Mouse (Mus musculus) right cerebral cortex, postnatal 25 days (tissue): ENCODE results near the gene Prss28.

Source experiments
- DNase-seq: peaks from one replicate; pipeline ENCODE4 v3.0.0; 2022

Prss28 gene

DNA sequence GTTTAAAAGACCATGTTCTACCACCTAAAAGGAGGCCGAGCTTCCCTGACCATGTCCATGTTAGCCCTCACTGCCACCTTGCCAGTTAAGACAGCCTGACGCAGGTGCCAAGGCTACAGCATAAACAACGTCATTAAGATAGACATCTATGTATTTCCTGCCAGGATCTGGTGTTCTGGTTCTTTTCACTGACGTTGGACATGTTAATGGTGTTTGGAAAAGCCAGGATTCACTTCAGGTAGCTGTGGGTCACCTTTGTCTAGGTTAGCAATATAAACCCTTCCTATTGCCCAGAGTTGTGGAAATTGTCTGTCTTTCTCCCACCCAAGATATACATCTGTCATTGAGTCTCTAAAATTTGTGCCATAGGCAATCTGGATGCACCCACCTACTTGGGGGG lies at the start of gene Prss28:
Gene Prss28 (plus strand): TSS at position 301 of the 400 bp plus-strand sequence.
- DNase-seq = no peak

DNA sequence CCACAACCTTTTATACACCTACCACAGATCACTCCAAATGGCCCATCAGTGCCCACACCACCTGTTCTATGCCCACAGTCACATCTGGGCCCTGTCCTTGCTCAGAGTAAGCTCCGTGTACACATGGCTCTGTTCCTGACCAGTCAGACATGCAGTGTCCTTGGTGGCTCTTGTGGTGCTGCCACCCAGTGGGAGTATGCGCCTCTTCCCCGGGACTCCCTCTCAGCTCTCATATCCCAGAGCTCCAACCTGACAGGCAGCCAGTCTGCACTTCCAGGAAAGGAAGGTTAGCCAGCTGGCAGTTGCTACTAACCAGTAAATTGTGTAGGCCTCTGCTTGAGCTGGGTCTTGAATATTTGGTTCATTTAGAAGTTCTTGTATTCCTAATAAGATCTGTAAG lies 44.0 kb upstream of the Prss28 start:
- no peak for DNase-seq

DNA sequence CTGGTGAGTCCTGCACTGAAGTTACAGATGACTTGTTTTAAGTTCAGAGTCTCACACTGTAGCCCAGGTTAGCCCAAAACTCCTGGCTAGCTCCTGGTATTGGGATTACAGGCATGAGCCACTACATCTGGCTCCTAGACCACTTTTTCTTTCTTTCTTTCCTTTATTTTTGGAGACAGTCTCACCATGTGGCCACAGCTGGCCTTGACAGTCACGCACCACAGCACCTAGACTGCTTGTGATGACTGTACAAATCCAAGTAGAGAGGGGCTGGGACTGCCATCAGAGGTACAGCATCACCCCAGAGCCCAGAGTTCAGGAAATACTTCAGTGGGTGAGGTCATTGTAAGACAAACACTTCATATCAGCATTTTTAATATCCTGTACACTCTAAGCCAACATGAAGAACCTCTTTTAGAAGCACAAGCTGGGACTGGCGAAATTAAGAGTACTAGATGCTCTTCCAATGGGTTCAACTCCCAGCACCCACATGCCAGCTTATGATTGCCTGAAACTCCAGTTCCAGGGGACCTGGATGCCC lies 37.6 kb upstream of the Prss28 start:
- no peak for DNase-seq

DNA sequence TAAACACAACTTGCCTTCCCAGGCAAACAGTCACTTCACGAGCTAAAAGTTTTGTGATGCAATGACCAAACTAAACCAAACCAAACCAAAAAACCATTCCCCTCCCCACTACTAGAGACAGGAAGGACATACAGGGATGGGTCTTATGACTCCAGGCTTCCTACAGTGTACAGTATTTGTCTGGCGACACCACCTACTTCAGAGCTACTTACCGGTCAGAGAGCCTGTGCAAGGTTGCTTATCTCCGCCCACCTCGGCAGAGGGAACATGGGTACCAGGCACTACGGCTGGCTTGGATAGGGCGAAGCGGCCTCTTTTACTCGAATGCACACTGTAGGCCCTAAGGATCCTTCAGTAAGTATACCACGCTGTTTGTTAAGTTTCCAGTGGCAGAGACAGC lies 36.1 kb upstream of the Prss28 start:
- DNase-seq = no peak

DNA sequence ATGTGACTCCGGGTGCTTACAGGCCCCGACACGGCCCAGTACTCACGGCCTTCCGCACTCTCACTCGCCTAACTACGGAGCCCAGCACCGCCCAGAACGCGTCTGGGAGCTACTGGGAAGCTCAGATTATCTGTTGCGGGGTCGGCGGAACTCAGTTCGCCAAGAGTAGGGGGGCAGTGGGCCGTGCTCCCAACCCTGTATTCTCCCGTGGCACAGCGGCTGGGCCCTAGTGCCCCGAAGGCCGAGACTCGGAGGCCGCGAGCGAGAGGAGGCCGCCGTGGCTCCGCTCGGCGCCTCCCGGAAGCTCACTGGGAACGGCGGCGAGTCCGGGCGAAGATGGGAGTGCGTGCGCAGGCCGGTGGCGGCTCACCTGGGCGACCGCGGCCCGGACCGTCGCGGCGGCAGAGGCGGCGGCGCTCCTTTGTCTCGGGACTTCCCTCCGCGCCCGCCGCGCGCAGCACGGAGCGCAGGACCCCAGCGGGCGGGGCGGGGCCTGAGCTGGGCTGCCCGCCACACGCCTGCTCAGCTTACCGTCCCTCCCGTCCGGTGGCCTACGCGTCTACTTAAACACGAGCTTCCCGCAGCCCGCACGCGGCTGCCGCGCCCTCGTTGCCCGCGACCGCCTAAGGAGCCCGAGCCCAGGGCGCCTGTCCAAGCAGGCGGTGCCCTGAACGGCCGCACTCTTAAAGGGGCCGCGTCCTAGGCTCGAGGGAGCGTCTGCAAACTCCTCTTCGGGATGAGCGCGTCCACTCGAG lies 35.3 kb upstream of the Prss28 start:
- peak; percentile 93 for DNase-seq

DNA sequence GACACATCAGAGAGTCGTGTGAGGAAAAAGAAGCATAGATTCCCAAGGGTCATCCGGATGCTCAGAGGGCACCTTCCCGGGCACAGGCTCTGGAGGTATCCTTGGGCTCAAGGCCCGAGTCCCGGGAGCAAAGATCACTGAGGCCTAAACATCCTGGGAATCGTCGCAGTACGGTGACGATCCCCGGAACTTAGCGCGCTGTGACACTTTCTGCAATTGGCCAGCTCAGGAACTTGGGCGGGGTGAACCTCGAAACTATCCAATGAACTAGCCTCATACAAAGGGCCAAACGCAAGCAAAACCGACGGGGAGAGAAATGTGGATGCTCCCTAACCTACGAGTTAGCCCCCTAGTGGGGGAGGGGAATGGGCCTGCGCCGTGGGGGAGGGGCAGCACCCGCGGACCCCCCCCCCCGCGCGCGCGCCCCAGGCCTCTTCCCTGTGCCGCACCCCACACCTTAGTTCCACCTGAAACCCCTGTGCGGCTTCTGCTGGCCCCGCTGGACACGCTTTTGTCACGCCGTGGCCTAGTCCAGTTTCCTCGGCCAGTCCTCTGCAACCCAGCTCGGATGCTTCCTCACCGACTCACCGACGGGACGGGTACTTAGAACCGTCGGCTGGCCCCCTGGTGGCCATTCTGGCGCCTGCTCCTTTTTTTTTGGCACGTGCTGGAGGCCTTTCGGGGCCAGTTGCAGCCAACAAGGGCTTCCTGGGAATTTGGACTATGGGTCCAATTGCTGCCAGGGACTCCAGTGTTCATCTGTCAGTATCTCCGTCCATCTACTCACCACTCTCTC lies 34.5 kb upstream of the Prss28 start:
- DNase-seq = peak; percentile 94

DNA sequence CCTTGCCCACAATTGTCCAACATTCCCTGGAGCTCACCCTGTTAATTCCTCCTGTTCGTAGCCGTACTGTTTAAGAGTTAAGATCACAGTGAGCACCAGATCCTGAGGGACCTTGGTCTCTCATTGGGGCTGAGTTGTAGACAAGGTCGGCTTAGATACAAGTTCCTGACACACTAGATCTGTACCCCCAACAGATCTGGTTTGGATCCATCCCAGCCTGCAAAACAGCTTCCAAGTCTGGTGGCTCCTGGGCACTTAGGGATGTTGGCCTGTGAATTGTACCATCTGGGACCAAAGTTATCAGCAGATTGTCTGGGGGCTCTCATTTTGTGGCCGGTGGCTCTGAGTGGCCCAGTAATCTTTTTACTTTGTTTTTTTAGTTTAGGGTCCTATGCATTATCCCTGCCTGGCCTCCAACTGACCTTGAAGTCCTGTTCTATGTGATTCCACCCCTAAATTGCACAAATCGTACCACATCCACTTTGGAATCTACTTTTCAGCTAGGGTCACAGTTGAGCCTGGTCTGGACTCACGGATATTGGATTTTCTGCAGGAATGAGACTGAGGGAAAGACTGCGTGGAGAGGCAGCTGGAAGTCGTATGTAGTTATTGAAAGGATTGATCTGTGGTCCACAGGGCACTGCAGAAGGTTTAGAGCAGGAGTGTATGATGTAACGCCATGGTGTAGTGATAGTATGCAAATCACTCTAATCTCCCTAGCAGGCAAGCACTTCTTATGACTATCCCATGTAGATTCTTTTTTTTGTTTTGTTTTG lies 33.7 kb upstream of the Prss28 start, which contains the start of gene Ube2i:
Gene Ube2i (minus strand): TSS at position 52 of the 776 bp plus-strand sequence.
- DNase-seq = no peak

DNA sequence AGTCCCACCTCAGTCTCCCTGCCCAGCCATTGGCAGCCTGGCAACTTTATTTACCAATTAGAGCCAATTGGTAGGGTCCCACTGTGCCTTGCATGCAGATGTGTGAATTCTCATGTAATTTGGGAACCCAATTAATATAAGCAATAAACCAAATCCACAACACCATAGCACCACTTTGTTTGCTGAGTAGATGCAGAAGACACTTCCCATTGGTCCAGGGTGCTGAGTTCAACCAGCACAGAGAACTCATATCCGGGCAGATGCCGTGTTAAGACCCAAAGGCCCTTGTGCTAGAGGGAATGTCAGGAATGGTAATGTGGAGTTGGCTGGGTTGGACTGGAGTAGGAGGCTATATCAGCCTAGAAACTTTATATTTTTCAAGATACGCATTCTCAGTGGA lies 32.6 kb upstream of the Prss28 start:
- no peak for DNase-seq

DNA sequence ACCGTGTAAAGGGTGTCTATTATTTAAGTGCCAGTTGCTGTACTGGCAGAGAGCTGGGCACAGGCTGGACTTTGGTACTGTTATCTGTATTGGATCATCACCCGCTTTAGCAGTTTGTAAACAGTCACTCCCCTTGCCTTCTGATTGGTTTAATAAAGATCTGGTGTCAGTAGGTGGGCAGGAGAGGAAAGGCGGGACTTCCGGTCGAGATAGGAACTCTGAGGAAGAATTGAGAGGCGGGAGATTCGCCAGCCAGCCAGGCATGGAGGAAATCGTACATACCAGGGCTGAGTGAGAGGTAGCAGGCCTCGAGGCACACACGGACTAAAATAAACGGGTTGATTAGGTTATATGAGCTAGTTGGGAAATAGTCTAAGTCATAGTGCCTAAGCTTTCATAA lies 26.3 kb upstream of the Prss28 start:
- DNase-seq = no peak

DNA sequence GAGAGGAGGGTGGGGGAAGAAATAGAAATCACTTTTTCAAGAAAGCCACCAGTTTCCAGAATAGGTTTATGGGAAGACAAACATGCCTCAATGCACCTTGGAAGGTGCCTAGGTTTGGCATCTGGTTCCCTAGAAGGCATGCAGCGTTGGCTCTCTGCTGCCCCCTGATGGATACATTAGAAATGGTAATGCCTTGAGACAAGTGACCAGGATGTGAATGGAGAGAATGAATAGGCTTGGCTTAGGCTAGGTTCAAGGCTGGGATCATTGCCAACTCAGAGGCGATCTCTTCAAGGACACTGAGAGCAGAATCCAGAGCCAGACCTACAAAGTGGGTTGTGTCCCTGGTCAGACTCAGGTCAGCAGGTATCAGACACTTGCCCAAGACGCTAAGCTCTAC lies 23.4 kb upstream of the Prss28 start:
- peak; percentile 20 for DNase-seq

DNA sequence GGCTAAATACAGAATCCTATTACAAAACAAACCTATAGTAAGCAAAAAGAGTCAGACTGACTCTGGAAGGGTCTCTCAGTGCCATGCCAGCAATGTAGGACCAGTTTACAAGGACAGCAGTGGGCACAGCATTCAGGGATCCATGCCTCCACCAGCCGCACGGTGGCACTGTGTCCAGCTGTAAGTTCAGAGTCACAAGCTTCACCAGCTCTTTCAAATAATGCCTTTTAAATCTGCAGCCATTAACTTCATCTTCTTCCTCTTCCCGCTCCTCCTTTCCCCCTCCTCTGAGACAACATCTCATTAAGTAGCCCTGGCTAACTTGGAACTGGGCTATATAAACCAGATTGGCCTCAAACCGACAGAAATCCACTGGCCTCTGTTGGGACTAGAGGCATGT lies 19.6 kb upstream of the Prss28 start:
- DNase-seq = peak; percentile 44

DNA sequence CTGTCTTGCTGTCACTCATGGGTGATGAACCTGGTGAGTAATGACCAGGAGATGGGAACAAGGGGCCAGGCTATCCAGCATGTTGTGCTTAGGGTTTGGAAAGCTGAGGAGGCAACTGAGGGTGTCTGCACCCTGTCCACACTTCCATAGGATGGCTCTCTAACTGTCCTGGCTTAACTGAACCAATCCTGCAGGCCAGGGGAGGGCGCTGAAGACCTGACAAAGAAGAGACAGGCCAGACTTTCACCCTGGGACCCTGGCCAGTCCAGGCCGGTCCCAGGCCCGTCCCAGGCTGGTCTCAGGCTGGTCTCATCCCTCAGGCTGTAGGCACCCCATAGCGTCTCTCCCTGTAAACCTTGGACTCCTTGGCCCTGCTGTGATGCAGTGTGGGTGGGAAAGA lies 18.0 kb upstream of the Prss28 start:
- DNase-seq = no peak

DNA sequence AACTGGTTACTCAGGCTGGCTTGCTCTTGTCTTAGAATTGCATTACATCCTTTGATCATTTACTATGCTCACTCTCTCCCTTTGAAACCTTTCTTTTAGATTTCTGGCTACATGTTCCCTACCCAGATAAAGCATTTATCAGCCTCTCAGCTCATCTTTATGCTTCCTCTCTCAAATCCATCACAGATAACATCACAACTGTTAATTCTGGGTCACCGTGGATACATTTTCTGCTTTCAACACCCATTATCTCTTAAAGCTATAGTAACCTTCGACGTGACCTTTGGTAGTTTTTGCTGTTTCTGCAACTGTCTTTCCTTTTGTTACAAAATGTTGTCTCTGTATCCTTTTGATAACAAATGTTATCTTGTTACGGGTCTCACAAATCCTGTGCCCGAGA lies 15.0 kb upstream of the Prss28 start:
- no peak for DNase-seq

DNA sequence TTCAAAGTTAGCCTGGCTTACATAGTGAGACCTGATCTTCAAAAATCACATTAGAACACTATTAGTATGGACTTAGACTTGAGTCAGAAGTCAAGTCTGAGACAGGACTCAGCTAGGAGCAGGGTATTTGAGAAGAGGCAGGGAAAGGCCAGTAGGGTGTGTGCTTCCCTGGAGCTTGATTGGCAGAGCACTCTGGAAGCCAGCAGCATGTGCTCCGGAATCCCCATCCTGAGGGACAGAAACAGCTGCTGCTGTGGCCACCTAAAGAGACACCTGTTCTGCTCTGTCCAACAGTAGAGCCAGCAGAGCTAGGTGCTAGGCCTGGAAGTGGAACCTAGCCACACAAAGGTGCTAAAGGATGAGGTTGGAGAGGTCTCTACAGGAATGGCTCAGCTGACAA lies 14.3 kb upstream of the Prss28 start:
- no peak for DNase-seq

DNA sequence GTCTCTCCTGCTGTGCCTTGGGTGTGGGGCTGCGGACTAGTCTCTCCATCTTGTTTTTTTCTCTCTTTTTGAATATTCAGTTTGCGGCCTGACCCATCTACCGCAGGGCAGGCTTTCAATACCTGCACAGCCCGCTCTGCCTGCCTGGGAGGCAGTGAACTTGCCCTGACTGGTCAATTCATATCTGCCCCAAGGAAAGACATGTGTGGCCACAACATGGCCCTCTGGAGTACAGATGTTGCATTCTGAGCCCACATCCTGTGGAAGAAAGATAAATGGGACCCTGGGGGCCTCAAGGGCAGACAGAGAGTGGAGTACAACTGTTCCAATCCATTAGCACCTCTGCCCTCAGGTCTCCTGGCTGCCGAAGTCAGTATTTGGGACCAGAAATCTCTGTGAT lies 10.4 kb upstream of the Prss28 start, which contains the start of gene Prss34:
Gene Prss34 (plus strand): TSS at position 301 of the 400 bp plus-strand sequence.
- DNase-seq = no peak

DNA sequence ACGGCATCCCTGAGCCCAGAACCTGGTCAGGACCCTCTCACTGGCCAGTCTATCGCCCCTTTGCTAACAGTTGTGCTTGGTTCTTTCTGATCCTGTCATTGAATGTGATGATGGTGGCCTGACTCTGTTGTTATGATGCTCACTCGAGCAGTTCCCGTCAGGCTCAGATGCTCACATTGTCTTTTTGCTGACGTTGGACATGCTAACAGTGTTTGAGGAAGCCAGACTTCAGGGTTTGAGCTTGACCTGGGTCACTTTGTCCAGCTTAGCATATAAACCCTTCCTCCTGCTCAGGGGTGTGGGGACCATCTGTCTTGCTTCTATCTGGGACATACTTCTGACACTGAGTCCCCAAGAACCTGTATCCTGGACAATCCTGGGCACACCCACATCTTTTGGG lies 9.9 kb downstream of the Prss28 start, which contains the start of gene Prss29:
Gene Prss29 (plus strand): TSS at position 301 of the 400 bp plus-strand sequence.
- no peak for DNase-seq

DNA sequence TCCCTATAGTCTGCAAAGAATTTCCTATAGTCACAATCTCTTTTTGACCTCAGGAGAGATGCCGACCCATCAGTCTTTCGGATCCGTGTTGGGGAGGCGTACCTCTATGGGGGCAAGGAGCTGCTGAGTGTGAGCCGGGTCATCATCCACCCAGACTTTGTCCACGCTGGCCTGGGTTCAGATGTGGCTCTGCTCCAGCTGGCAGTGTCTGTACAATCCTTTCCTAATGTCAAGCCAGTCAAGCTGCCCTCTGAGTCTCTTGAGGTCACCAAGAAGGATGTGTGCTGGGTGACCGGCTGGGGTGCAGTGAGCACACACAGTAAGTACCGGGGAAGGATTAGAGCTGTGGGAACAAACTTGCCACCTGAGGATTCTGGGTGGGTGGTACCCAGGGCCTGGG lies 12.4 kb downstream of the Prss28 start:
- no peak for DNase-seq

DNA sequence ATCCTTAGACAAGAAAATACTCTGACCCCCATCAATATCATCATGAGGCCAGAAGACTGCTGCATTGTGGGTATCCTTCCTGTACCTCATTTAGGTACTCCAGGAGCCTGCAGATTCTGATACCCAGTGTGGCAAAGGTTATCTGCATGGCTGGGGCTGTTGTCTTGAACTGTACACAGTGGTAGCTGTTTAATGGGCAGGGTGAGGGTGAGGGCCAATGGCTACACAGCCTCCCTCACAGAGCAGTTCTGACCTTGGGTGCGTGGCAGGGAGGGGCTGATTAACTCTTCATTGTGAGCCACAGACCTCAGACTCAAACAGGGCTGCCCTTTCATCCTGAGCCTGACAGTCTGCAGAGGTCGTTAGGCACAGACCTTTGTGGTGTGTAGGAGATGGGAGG lies 14.5 kb downstream of the Prss28 start:
- no peak for DNase-seq

DNA sequence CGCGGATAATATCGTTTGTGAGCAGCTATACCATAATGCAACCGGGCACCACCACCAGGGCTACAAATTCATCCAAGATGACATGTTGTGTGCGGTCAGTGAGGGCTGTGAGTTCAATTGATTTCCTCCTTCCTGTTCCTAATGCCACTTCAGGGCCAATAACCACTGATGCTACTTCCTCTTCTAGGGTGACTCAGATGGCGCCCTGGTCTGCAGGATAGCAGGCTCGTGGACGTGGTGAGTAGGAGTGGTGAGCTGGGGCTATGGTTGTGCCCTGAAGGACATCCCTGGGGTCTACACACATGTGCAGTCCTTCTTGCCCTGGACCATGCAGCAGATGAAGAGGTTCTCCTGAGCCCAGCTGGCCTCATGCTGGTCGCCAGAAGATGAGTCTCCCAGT lies 23.9 kb downstream of the Prss28 start:
- no peak for DNase-seq

DNA sequence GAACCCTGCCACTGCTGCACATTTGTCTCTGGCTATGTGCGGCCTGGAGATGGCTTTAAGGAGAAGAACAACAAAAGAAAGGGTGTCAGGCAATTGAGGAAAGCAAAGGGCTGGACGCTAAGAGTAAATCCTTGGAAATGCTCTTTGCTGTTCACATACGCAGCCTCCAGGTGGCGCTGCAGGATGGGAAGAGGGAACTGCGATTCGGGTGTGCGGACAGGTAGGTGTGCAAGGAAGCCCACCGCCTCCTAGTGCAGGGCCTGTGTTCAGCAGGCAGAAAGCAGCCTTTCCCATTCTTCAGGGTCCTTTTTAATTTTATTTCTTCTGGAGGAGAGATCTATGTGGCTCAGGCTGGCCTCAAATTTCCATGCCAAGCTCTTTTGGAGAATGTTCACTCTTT lies 25.5 kb downstream of the Prss28 start:
- DNase-seq = peak; percentile 59

DNA sequence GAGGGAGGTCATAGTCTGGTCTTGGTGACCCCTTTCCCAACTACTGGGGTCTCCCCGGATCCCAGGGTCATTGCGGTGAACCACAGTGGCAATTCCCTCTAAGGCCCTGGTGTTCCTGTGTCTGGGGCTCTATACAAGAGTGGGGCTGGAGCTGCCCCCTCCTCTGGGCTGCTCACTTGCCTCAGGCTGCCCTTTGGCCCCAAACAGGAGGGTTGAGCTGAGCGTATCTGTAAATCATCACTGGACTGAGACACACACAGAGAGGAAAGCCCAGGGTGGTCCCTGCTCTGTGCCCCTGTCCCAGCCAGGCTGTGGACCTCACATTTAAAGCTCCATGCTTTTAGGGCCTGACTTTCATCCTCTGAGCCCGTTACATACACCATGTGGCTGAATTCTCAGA lies 29.8 kb downstream of the Prss28 start:
- DNase-seq = no peak

DNA sequence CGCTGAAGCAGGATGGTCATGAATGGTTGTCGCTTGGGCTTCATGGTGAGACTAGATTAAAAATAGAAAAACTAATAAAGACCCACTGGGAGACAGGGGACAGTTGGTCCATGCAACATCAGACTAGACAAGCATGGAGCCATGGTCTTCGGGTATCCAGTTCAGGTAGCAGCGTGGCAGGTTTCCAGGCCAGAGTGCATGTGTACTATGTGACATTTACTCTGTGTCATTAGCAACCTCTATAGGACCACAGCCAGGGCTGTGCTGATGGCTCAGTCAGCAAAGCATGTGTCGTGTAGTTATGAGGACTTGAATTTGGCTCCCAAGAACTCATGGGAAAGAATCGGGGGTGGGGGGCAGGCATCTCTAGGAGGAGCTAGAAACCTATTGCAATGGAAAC lies 31.6 kb downstream of the Prss28 start:
- no peak for DNase-seq

DNA sequence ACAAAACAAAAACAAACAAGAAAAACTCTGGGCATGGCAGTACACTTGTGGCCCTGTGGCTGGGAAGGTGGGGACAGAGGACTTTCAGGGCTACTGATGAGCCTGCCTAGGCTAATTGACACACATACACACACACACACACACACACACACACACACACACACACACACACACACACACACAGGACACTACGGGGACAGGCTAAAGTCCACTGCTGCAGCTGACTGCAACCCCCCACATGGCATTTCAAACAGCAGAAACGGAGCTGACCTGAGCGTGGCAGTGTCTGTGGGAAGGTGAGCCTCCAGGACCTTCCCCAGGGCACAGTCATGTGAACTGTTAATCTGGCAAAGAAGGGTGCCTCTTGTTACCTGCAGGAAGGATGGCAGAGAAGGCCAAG lies 33.0 kb downstream of the Prss28 start:
- DNase-seq = no peak
